In the genomic region with DNA sequence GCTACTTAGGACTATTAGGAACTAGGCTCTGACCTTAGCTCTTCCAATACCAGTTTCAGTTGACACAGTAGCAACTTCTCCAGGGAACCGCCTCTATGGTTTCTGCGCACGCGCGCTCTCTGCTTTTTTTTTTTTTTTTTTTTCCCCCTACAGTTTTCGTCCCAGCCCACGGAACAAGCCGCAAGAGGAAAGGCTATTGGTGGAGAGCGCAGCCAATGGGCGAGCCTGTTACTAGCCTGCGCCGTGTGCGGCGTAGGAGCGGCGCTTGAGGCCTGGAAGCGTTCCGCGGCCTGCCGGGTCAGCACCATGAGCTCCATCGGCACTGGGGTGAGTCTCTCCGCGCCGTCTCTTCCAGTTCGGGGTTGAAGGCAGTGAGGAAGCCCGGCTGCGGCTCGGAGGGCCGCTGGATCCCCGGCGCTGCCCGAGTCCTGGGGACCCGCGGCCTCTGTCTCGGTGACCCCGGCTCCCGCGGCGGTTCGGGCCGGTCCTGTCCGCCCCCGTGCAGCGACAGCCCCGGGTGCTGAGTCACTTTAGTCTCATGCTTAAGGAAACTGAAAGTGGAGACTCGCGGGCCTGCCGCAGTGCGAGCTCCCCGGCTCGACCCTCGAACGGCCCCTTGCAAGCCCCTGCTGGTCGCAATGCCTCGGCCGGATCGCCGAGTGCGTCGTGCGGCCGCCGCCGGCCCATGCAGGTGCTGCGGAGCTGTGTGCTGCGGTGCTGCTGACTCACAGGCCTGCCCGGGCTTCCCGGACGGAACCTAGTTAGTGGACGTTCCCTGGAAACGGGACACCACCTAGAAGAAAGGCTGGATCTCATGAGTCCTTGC, we compare ENCODE assay signal across 8 mouse cellular contexts. TPM values are rescaled to one million over a fixed set of nuclear protein-coding genes. Genes with fewer than 3 reads are reported as not detected.
DNase-seq lines count a peak whose midpoint lies in the region; ATAC-seq and TF ChIP-seq lines count a peak whose summit lies in the region.

A gene (plus strand): TSS at position 181 of the 826 bp plus-strand sequence.

- TF ChIP-seq CTCF in Patski (IDR thresholded peaks at IDR 0.05), result no peak

- peak within 1 kb of the TSS; percentile 96 for H3K4me3 ChIP-seq in hindbrain, embryonic 13.5 days

- DNase-seq in Patski (ENCODE audit: low read depth, low spot score), result peak; percentile 79
- peak; percentile 91 to 92 for DNase-seq in cerebellum, postnatal 14 days
- DNase-seq in frontal cortex, postnatal 14 days (ENCODE audit: low spot score in 2 of 2), result peak; percentile 83 to 87
- peak; percentile 74 to 76 for DNase-seq in layer of hippocampus, postnatal 25 days (ENCODE audit: extremely low spot score in 1 of 2, low spot score in 1 of 2)
- DNase-seq in lung, postnatal 25 days (ENCODE audit: low spot score), result peak; percentile 95
- DNase-seq in retina, embryonic 14.5 days (ENCODE audit: low spot score), result peak; percentile 96
- peak; percentile 88 for DNase-seq in thymus, postnatal 4 days

- peak within 1 kb of the TSS; percentile 98 for H3K27ac ChIP-seq in hindbrain, embryonic 13.5 days

- peak within 1 kb of the TSS; percentile 99 for H3K9ac ChIP-seq in hindbrain, embryonic 13.5 days

- in situ Hi-C loops in Patski (cut with MboI; ENCODE audit: low pct_unique_long_range_greater_than_20kb), result no loop called here

- H3K4me2 ChIP-seq in hindbrain, embryonic 13.5 days, result peak within 1 kb of the TSS; percentile 79

- WGBS in hindbrain, embryonic 13.5 days, result under 1% methylated on average over 71 of the region's 71 CpGs

- peaks cover 14% of the 10 kb centered on the region for H3K4me1 ChIP-seq in hindbrain, embryonic 13.5 days (replicated peaks)

- no peaks in the 10 kb centered on the region for H3K27me3 ChIP-seq in Patski
- H3K27me3 ChIP-seq in hindbrain, embryonic 13.5 days, result no peaks in the 10 kb centered on the region

- CTCF ChIA-PET in Patski (lab: Charles Lee), result no interaction called here

- H3K9me3 ChIP-seq in hindbrain, embryonic 13.5 days, result no peaks in the 10 kb centered on the region

- POLR2A ChIA-PET in Patski (lab: Charles Lee), result interaction anchor here (0.6 to 1.4 kb wide), 7 partner anchors 21 to 1520 kb away, joined by 3 to 5 read pairs (median 3); a partner anchor contains a TSS

- peak; percentile 98 for ATAC-seq in Patski
- peak; percentile 99 for ATAC-seq in hindbrain, embryonic 13.5 days (ENCODE audit: low FRiP score)

- peaks cover 14% of the 10 kb centered on the region for H3K36me3 ChIP-seq in hindbrain, embryonic 13.5 days

RNA-seq across cellular contexts. Expression of the gene that starts here (rescaled TPM):
- 201 TPM for polyA plus RNA-seq in Patski (2021)
- 599 and 600 TPM in 2 replicates for polyA plus RNA-seq in hindbrain, embryonic 13.5 days (2015; fragmentation: Nextera tagmentation; extraction: Ambion mirVana)
- total RNA-seq in layer of hippocampus, postnatal 25 days (2021), result 100 to 1,000 TPM; 207 to 215 TPM

Comparison
In these comparisons a context has a peak if more than half of its experiments do, and no peak if none do; other contexts are left out.
1. Peak in every context shown above with its lines: DNase-seq, ATAC-seq, H3K4me3 ChIP-seq and H3K27ac ChIP-seq.